Mouse (Mus musculus): ENCODE data around the gene Gdap1l1.

DNA sequence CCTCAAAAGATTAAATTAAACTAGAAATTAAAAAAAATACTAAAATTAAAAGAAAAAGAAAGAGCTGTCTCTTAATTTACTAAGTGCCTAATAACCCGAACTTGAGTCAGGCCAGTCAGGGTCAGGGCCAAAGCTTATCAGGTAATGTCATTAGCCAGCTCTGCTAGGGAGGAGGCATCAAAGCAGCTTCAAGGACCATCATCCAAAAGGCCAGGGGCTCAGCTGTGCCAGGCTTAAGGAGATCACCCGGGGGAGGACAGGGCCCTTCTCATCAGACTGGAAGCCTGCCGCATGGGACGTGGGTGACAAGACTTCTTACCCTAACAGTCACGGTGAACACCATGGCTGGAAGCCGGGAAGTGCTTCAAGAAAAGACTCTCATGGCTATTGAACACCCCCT lies 29.3 kb downstream of the Gdap1l1 start:
- TF ChIP-seq CTCF (IDR thresholded peaks at IDR 0.05; ENCODE audit: low read depth, low read length) (no peak), GATA1 (IDR thresholded peaks at IDR 0.05; ENCODE audit: borderline replicate concordance, low read length) (no peak)
